Mouse (Mus musculus) kidney, adult 2 months (tissue): ENCODE measurements around the gene Carmil1.

Experiments
- CTCF ChIP-seq: fragments of 200-500 bp; conservative IDR thresholded peaks from 2 replicates; pipeline ENCODE4 v1.5.1; 2011; ENCODE audit warnings: low read depth, mild to moderate bottlenecking, control low read depth, low read length, moderate library complexity, mixed read lengths; ENCODE audit not compliant: insufficient read depth, insufficient read length
- POLR2A ChIP-seq: fragments of 200-500 bp; IDR thresholded peaks from one replicate; pipeline ENCODE4 v1.6.1; 2011; ENCODE audit warnings: low read depth, low read length, control low read depth

DNA sequence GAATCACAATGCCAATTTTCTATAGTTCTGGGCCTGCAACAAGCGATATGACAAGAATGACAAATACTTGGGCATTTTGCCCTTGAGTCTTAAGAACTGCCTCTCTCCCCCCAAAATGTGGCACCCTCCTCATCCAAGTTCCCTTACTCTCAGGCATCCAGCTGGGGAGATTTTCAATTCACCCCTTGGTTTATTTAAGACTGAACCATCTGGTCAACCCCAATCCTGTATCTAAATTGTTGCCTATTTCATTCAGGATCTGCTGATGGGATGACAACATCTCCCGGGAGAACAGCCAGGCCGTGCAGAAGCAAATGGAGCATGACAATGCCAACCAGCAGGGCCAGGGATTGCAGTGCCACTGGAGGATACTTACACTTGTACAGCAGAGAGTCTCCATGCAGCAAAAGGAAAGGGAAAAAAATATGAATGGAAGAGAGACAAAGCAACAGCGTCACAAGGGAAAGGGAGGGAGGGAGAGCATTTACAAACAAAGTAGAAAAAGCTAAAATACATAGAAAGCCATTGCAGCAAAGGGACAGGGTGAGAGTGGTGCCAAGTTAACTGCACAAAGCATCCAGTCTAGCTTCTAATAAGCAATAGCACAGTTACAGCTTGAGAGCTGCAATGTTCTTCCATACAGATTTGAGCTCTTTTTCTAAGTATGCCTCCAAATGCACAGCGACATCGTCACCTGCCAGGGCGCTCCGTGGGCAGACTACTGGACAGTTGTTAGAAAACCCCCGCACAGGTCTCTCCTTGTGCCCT, 231.1 kb downstream of the Carmil1 start:
- TF ChIP-seq POLR2A, result no peak
- no peak for TF ChIP-seq CTCF
